Mouse (Mus musculus): ENCODE measurements around the gene Plekha1.

Plekha1 gene

GRCm38 (mm10) chr7:130959868-130960267 lies 94.3 kb downstream of the Plekha1 start:
- no peak for DNase-seq

- no peak for DNase-seq
These were observed 95.9 kb downstream of the Plekha1 start for GRCm38 (mm10) chr7:130961429-130961828.
